ENCODE assay signal across 9 mouse cellular contexts in genomic region chr17:86507342-86508211, GRCm38 (mm10). TPM values are rescaled to one million over a fixed set of nuclear protein-coding genes. Genes with fewer than 3 reads are reported as not detected.
DNase-seq lines count a peak whose midpoint lies in the region; ATAC-seq and TF ChIP-seq lines count a peak whose summit lies in the region.
"Had no signal": no experiment of that assay in that cellular context is flagged by ENCODE, and none has a peak within 500 bp of the region (broad histone marks: within the 10 kb centered on the region; RNA-seq: fewer than 3 reads in every experiment).

No protein-coding gene starts in this region.

- H3K9ac ChIP-seq in hindbrain, embryonic 14.5 days, result no peak overlapping the region
- no peak overlapping the region for H3K9ac ChIP-seq in hindbrain, embryonic 11.5 days (ENCODE audit: low read depth, low read length)
- no peak overlapping the region for H3K9ac ChIP-seq in heart, postnatal 0 days (replicated peaks; ENCODE audit: low read depth, low read length)
- H3K9ac ChIP-seq in lung, embryonic 15.5 days, result no peak overlapping the region
- H3K9ac ChIP-seq in forebrain, embryonic 15.5 days (replicated peaks), result no peak overlapping the region
- H3K9ac ChIP-seq in forebrain, embryonic 12.5 days, result no peak overlapping the region
- H3K9ac ChIP-seq: midbrain, embryonic 12.5 days had no signal

- no peaks in the 10 kb centered on the region for H3K9me3 ChIP-seq in hindbrain, embryonic 14.5 days (ENCODE audit: control insufficient read depth, low read length)
- H3K9me3 ChIP-seq in hindbrain, embryonic 11.5 days (ENCODE audit: control insufficient read depth, low read length), result no peaks in the 10 kb centered on the region
- H3K9me3 ChIP-seq in heart, postnatal 0 days (replicated peaks; ENCODE audit: control insufficient read depth, low read length), result no peaks in the 10 kb centered on the region
- no peaks in the 10 kb centered on the region for H3K9me3 ChIP-seq in lung, embryonic 15.5 days
- H3K9me3 ChIP-seq in forebrain, embryonic 15.5 days, result no peaks in the 10 kb centered on the region
- no peaks in the 10 kb centered on the region for H3K9me3 ChIP-seq in forebrain, embryonic 12.5 days
- H3K9me3 ChIP-seq: midbrain, embryonic 12.5 days had no signal

- TF ChIP-seq EP300 in heart, postnatal 0 days (IDR thresholded peaks at IDR 0.05; ENCODE audit: low read depth), result no peak

- no peaks in the 10 kb centered on the region for H3K4me1 ChIP-seq in hindbrain, embryonic 14.5 days (replicated peaks; ENCODE audit: control insufficient read depth, insufficient read depth, low read length)
- H3K4me1 ChIP-seq in hindbrain, embryonic 11.5 days (replicated peaks; ENCODE audit: control insufficient read depth, insufficient read depth, low read length), result no peaks in the 10 kb centered on the region
- peaks cover 10% of the 10 kb centered on the region for H3K4me1 ChIP-seq in heart, postnatal 0 days (ENCODE audit: control insufficient read depth, insufficient read depth)
- H3K4me1 ChIP-seq in lung, embryonic 15.5 days, result peaks cover 8% of the 10 kb centered on the region; the same call in 1 of the 2 replicates
- H3K4me1 ChIP-seq in forebrain, embryonic 15.5 days, result no peaks in the 10 kb centered on the region
- no peaks in the 10 kb centered on the region; the same call in 1 of the 2 replicates for H3K4me1 ChIP-seq in forebrain, embryonic 12.5 days
- H3K4me1 ChIP-seq: midbrain, embryonic 12.5 days had no signal

- DNase-seq in hindbrain, embryonic 14.5 days (ENCODE audit: low spot score), result no peak
- no peak for DNase-seq in hindbrain, embryonic 11.5 days (ENCODE audit: low spot score)
- peak; percentile 47 for DNase-seq in brain, adult 2 months (ENCODE audit: low read depth, low spot score)
- DNase-seq in heart, postnatal 0 days (ENCODE audit: low spot score), result peak; percentile 64
- no peak for DNase-seq in right cerebral cortex, postnatal 36 days (ENCODE audit: low spot score in 2 of 2)

- H3K4me2 ChIP-seq in hindbrain, embryonic 14.5 days (replicated peaks), result no peak overlapping the region
- H3K4me2 ChIP-seq in hindbrain, embryonic 11.5 days (replicated peaks; ENCODE audit: low read depth, low read length), result no peak overlapping the region
- no peak overlapping the region for H3K4me2 ChIP-seq in heart, postnatal 0 days (ENCODE audit: low read depth, low read length)
- H3K4me2 ChIP-seq in lung, embryonic 15.5 days, result no peak overlapping the region
- H3K4me2 ChIP-seq in forebrain, embryonic 15.5 days (replicated peaks), result no peak overlapping the region
- no peak overlapping the region for H3K4me2 ChIP-seq in forebrain, embryonic 12.5 days
- H3K4me2 ChIP-seq: midbrain, embryonic 12.5 days had no signal

- no peak for ATAC-seq in hindbrain, embryonic 14.5 days (ENCODE audit: low FRiP score)
- ATAC-seq in hindbrain, embryonic 11.5 days (ENCODE audit: low FRiP score), result no peak
- peak; percentile 73 for ATAC-seq in heart, postnatal 0 days (ENCODE audit: insufficient read depth, low read depth)
- ATAC-seq in lung, embryonic 15.5 days (ENCODE audit: borderline replicate concordance, extremely low read depth, low FRiP score, low TSS enrichment), result peak; percentile 28; the same call in 1 of the 2 replicates
- ATAC-seq in forebrain, embryonic 15.5 days (replicated peaks), result no peak
- ATAC-seq in forebrain, embryonic 12.5 days (ENCODE audit: low FRiP score), result no peak

- H3K27ac ChIP-seq in hindbrain, embryonic 14.5 days, result peak overlapping the region; percentile 58; the same call in 1 of the 2 replicates
- H3K27ac ChIP-seq in hindbrain, embryonic 11.5 days (ENCODE audit: low read depth, low read length), result no peak overlapping the region
- peak overlapping the region; percentile 71 for H3K27ac ChIP-seq in heart, postnatal 0 days (ENCODE audit: low read depth)
- H3K27ac ChIP-seq in lung, embryonic 15.5 days, result peak overlapping the region; percentile 45
- H3K27ac ChIP-seq in forebrain, embryonic 15.5 days (replicated peaks), result no peak overlapping the region
- no peak overlapping the region for H3K27ac ChIP-seq in forebrain, embryonic 12.5 days
- H3K27ac ChIP-seq: midbrain, embryonic 12.5 days had no signal

- 60% methylated on average over 19 of the region's 19 CpGs for WGBS in hindbrain, embryonic 14.5 days
- 70% methylated on average over 19 of the region's 19 CpGs for WGBS in hindbrain, embryonic 11.5 days
- 46% methylated on average over 19 of the region's 19 CpGs for WGBS in heart, postnatal 0 days
- 56% methylated on average over 18 of the region's 19 CpGs for whole genome bisulfite sequencing in lung, embryonic 15.5 days
- WGBS in forebrain, embryonic 15.5 days, result 75% methylated on average over 19 of the region's 19 CpGs
- 77% methylated on average over 19 of the region's 19 CpGs for WGBS in forebrain, embryonic 12.5 days

- TF ChIP-seq CTCF in heart, postnatal 0 days (IDR thresholded peaks at IDR 0.05; ENCODE audit: low read depth), result no peak

- H3K27me3 ChIP-seq in hindbrain, embryonic 14.5 days (ENCODE audit: control insufficient read depth, insufficient read depth, low read length), result no peaks in the 10 kb centered on the region
- H3K27me3 ChIP-seq in hindbrain, embryonic 11.5 days (ENCODE audit: control insufficient read depth, insufficient read depth, low read length), result no peaks in the 10 kb centered on the region
- no peaks in the 10 kb centered on the region for H3K27me3 ChIP-seq in heart, postnatal 0 days (ENCODE audit: control insufficient read depth, insufficient read depth, low read length)
- H3K27me3 ChIP-seq in lung, embryonic 15.5 days, result no peaks in the 10 kb centered on the region
- no peaks in the 10 kb centered on the region for H3K27me3 ChIP-seq in forebrain, embryonic 15.5 days
- no peaks in the 10 kb centered on the region for H3K27me3 ChIP-seq in forebrain, embryonic 12.5 days
- H3K27me3 ChIP-seq: midbrain, embryonic 12.5 days had no signal

- H3K36me3 ChIP-seq in hindbrain, embryonic 14.5 days (replicated peaks; ENCODE audit: control insufficient read depth, insufficient read depth), result no peaks in the 10 kb centered on the region
- H3K36me3 ChIP-seq in hindbrain, embryonic 11.5 days (ENCODE audit: control insufficient read depth, insufficient read depth, low read length), result no peaks in the 10 kb centered on the region
- H3K36me3 ChIP-seq in heart, postnatal 0 days (replicated peaks; ENCODE audit: control insufficient read depth, insufficient read depth, low read length), result no peaks in the 10 kb centered on the region
- no peaks in the 10 kb centered on the region for H3K36me3 ChIP-seq in lung, embryonic 15.5 days
- no peaks in the 10 kb centered on the region for H3K36me3 ChIP-seq in forebrain, embryonic 15.5 days
- H3K36me3 ChIP-seq in forebrain, embryonic 12.5 days (replicated peaks), result no peaks in the 10 kb centered on the region
- H3K36me3 ChIP-seq: midbrain, embryonic 12.5 days had no signal

- no peak overlapping the region for H3K4me3 ChIP-seq in hindbrain, embryonic 14.5 days (replicated peaks; ENCODE audit: low read length)
- no peak overlapping the region for H3K4me3 ChIP-seq in hindbrain, embryonic 11.5 days (ENCODE audit: low read depth, low read length)
- H3K4me3 ChIP-seq in heart, postnatal 0 days (ENCODE audit: low read depth, low read length), result no peak overlapping the region
- no peak overlapping the region for H3K4me3 ChIP-seq in lung, embryonic 15.5 days
- no peak overlapping the region for H3K4me3 ChIP-seq in forebrain, embryonic 15.5 days
- H3K4me3 ChIP-seq in forebrain, embryonic 12.5 days (replicated peaks), result no peak overlapping the region
- H3K4me3 ChIP-seq: midbrain, embryonic 12.5 days had no signal

RNA-seq across cellular contexts. Expression of gene Gm10309, which starts 2.5 kb away (rescaled TPM):
- 0.20 and 0.62 TPM in 2 replicates for polyA plus RNA-seq in hindbrain, embryonic 14.5 days (2014; fragmentation: Nextera tagmentation; extraction: Ambion mirVana)
- polyA plus RNA-seq in hindbrain, embryonic 11.5 days (2014; fragmentation: Nextera tagmentation; extraction: Ambion mirVana), result 0.25 TPM in 1 of 2 replicates, not detected in the other
- total RNA-seq in heart, postnatal 0 days (2014; rRNA removed; ENCODE audit: low replicate concordance), result not detected in 2 replicates
- 0.10 and 0.12 TPM in 2 replicates for polyA plus RNA-seq in heart, postnatal 0 days (2015; fragmentation: Nextera tagmentation; extraction: Ambion mirVana)
- 0.25 and 0.40 TPM in 2 replicates for polyA plus RNA-seq in lung, embryonic 15.5 days (2015; fragmentation: Nextera tagmentation; extraction: Ambion mirVana)
- polyA plus RNA-seq in forebrain, embryonic 15.5 days (2015; fragmentation: Nextera tagmentation; extraction: Ambion mirVana), result 0.47 and 0.65 TPM in 2 replicates
- polyA plus RNA-seq in forebrain, embryonic 12.5 days (2016; fragmentation: Nextera tagmentation; extraction: Ambion mirVana), result 0.28 and 0.40 TPM in 2 replicates

Comparison
In these comparisons a context has a peak if more than half of its experiments do, and no peak if none do; other contexts are left out.
1. H3K27ac ChIP-seq: peak in hindbrain, embryonic 14.5 days (single experiment), heart, postnatal 0 days (single experiment) and lung, embryonic 15.5 days (single experiment); none in hindbrain, embryonic 11.5 days (single experiment), forebrain, embryonic 15.5 days (single experiment) and forebrain, embryonic 12.5 days (single experiment).
2. ATAC-seq: peak in heart, postnatal 0 days (single experiment) and lung, embryonic 15.5 days (single experiment); none in hindbrain, embryonic 14.5 days (single experiment), hindbrain, embryonic 11.5 days (single experiment), forebrain, embryonic 15.5 days (single experiment) and forebrain, embryonic 12.5 days (single experiment).
3. DNase-seq: peak in brain, adult 2 months (single experiment) and heart, postnatal 0 days (single experiment); none in hindbrain, embryonic 14.5 days (single experiment), hindbrain, embryonic 11.5 days (single experiment) and right cerebral cortex, postnatal 36 days (0 of 2).